Mouse (Mus musculus): ENCODE measurements around the gene Ttc32.

DNA sequence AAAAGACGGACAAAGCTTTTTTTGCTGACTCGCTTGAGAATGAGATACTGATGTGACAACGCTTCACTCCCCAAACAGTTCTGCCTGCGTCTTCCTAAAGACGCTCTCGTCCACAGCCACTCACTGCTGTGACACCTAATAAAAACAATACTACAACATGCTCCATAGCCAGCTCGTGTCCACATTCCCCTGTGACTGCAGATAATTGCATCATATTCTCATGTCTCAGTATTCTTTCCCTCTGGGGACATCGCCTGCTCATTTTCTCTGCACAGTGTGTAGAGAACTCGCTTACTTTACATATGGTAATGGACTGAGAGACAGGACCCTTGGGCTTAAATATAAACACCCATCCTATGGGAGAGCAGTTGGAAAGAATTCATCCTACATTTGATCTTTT is 6.6 kb downstream of the Ttc32 start:
- no peak for TF ChIP-seq CTCF (IDR thresholded peaks at IDR 0.05; ENCODE audit: low read depth, low read length)
- TF ChIP-seq POLR2AphosphoS5 (IDR thresholded peaks at IDR 0.05; ENCODE audit: insufficient replicate concordance, low read depth, low read length): no peak
- TF ChIP-seq GATA1 (IDR thresholded peaks at IDR 0.05; ENCODE audit: borderline replicate concordance, low read length): no peak
- TF ChIP-seq GATA2 (IDR thresholded peaks at IDR 0.05; ENCODE audit: borderline replicate concordance, low read depth, low read length): no peak

Data from G1E (cell line).